Mouse (Mus musculus): Measurements from ENCODE around the gene Glrx5.

DNA sequence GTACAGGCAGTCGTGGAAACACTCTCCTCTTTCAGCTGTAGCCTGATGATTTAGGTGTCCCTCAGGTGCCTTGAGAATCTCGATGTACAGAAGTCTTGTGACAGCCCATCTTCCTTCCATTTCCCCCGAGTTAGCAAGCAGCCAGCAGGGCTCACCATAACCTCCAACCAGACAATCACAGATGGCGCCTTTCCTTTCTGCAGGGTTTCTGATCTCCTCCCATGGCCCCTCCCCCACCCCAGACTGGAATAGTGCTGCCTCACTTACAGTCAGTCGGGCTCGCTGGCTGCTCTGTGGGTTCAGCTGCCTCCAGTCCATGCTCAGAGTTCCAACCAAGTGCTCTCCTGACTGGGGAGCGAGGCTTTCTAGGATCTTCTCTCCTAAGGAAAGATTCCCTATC, 10.3 kb upstream of the Glrx5 start:
- TF ChIP-seq POLR2A (IDR thresholded peaks at IDR 0.05; ENCODE audit: control insufficient read depth in 1 of 2, insufficient read depth in 1 of 2, low read depth in 1 of 2, low read length in 2 of 2, poor library complexity in 1 of 2) (no peak), HCFC1 (IDR thresholded peaks at IDR 0.05; ENCODE audit: low read depth, low read length) (no peak), CTCF (IDR thresholded peaks at IDR 0.05 in 2 of 3, conservative IDR thresholded peaks at IDR 0.05 in 1 of 3; ENCODE audit: control insufficient read depth in 1 of 3, insufficient read depth in 1 of 3, low read depth in 2 of 3, low read length in 3 of 3, poor library complexity in 1 of 3, severe bottlenecking in 1 of 3) (no peak), MAX (IDR thresholded peaks at IDR 0.05; ENCODE audit: low read length) (no peak), MAFK (IDR thresholded peaks at IDR 0.05; ENCODE audit: borderline replicate concordance, low read depth, low read length) (no peak), ZMIZ1 (IDR thresholded peaks at IDR 0.05; ENCODE audit: low read depth, low read length) (no peak), NELFE (IDR thresholded peaks at IDR 0.05; ENCODE audit: low read depth, low read length) (no peak), ZNF384 (IDR thresholded peaks at IDR 0.05; ENCODE audit: low read depth, low read length) (no peak), POLR2AphosphoS5 (IDR thresholded peaks at IDR 0.05; ENCODE audit: borderline replicate concordance, low read depth, low read length) (no peak), UBTF (IDR thresholded peaks at IDR 0.05; ENCODE audit: borderline replicate concordance, insufficient read depth, low read depth, low read length) (no peak), ZKSCAN1 (IDR thresholded peaks at IDR 0.05; ENCODE audit: low read depth, low read length) (no peak), USF1 (IDR thresholded peaks at IDR 0.05; ENCODE audit: low read depth, low read length) (no peak), USF2 (IDR thresholded peaks at IDR 0.05; ENCODE audit: borderline replicate concordance in 1 of 2, insufficient read depth in 1 of 2, low read depth in 1 of 2, low read length in 2 of 2) (no peak)
